Mouse (Mus musculus) testis, postnatal 14 days (tissue): ENCODE data around the gene Snx29.

Source experiments
- DNase-seq: peaks from one replicate; pipeline ENCODE4 v3.0.0; 2021; ENCODE audit warnings: low spot score

The Snx29 gene

GRCm38 (mm10) chr16:11783337-11783736, 460.6 kb downstream of the Snx29 start:
- DNase-seq = no peak

DNA sequence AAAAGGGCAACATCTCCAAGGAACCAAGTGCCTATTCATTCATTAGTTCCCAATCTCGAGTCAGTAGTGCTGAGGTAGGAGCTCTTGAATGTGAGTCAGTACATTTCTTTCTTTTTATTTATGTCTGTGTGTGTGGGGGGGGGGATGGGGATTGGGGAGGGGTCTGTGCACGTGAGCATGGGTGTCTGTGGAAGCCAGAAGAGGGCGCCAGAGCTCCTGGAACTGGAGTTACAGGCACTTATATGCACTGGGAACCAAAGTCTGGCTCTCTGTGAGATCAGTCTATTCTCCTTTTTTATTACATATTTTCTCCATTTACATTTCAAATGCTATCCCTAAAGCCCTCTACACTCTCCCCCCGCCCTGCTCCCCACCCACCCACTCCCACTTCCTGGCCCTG, 461.6 kb downstream of the Snx29 start:
- DNase-seq = no peak

DNA sequence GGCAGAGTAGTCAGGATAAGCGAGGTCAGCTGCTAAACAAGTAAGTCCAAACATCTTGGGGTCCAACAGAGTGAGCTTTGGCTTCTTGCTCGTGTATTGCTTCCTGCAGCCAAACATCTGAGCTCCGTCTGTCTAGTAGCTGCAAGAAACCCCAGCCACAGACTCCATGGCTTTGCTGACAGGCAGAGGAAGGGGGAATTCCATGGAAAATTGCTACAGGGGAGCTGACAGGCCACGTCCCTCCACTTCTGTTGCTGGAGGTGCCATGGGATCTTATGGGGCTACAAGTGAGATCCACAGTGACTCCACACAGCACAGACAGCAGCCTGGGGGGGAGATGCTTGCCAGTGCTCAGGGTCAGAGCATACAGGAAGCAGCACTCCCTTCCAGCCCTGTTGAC, 463.1 kb downstream of the Snx29 start:
- DNase-seq = no peak

DNA sequence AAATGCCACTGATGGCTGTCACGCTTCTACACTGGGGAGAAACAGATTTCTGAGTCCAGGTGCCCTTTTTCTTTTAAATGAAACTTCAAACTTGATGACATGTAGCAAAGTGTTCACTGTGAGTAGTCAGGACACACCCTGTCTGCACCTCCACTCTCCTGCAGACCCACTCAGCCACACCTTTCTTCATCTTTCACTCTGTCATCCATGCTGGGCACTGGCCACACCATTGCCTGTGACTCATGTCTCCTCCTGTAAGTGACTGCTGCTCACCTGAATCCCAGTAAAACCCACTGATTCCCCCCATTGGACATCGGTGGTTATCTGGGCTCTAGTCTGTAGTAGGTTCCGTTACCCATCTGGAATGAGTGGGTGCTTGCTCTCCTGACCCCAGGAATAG, 467.8 kb downstream of the Snx29 start:
- no peak for DNase-seq

DNA sequence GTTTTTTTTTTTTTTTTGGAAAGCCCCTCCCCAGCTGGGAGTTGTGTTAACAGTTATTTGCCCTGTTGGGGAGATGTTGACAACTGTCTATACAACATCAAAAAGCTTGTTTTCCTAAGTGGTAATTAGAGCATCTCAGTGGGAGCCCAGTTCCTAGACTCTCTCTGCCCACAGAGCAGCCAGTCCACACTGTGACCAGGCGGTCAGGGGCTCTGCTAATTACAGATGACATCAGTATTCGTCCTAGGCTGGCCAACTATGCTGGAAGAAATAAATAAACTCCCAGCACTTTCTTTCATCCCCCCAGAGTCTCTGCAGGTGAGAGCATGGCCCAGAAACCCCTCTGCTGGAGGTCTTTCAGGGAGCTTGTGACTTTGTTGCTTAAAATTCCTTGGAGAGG, 470.7 kb downstream of the Snx29 start:
- DNase-seq = no peak

DNA sequence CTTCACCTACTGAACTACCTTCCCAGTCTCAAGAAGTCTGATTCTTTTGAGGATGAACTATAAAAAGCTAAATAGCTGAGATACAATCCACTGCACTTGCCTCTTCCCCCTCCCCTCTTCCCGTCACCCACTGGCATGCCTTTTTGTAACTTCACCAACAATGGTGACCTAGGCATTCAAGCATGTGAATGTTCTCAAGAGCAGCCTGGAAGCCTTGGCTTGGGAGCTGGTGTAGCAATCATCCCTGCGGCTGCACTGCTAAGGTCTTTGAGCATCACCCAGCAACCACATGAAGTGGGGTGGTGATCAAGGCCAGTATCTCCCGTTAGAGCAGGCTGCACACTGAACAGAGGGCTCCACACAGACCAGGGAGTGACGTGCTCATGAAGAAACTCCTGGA, 471.9 kb downstream of the Snx29 start:
- DNase-seq = no peak

GRCm38 (mm10) chr16:11795758-11796460, 473.2 kb downstream of the Snx29 start:
- DNase-seq = no peak

DNA sequence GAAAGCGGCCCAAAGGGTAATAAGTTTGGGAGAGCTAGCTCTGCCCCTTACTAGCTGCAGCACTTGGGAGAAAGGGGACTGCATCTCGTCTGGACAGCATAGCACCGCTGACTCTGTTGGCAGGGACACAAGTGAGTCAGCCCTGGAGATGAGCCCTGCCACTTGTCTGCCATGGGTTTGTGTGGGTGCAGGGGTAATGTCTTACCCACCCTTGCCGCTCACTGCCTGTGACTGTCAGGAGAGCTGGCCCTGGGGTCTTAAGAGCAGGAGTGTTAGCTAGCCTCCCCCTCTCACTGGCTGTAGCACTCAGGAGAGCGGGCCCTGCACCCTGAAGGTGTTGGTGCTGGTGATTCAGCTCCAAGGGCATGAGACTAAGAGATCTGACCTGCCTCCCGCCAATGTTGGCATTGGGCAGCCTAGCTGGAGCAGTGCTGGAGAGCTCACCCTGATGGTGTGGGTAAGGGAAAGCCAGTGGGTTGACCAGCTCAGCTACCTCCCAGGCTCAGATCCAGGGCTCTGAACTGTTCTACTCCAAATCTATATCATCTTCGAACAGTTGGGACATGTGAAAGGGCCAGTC, 479.3 kb downstream of the Snx29 start:
- no peak for DNase-seq
